Mouse (Mus musculus) kidney, adult 2 months (tissue): ENCODE measurements at regions not wholly inside any gene's neighbourhood (a gene's known extent, or its start where the extent isn't known, plus 50 kb on each side); places are given as distances from the start of the nearest gene placed in this dataset.

ENCODE experiments used
- CTCF ChIP-seq: fragments of 200-500 bp; conservative IDR thresholded peaks from 2 replicates; pipeline ENCODE4 v1.5.1; 2011; ENCODE audit warnings: low read depth, mild to moderate bottlenecking, control low read depth, low read length, moderate library complexity, mixed read lengths; ENCODE audit not compliant: insufficient read depth, insufficient read length
- POLR2A ChIP-seq: fragments of 200-500 bp; IDR thresholded peaks from one replicate; pipeline ENCODE4 v1.6.1; 2011; ENCODE audit warnings: low read depth, low read length, control low read depth

- TF ChIP-seq CTCF (no peak), POLR2A (no peak)
These were observed 203.1 kb upstream of the Gm4791 start for GRCm38 (mm10) chr9:46795446-46795845.
